ENCODE assay signal across 8 mouse cellular contexts in the genomic region with DNA sequence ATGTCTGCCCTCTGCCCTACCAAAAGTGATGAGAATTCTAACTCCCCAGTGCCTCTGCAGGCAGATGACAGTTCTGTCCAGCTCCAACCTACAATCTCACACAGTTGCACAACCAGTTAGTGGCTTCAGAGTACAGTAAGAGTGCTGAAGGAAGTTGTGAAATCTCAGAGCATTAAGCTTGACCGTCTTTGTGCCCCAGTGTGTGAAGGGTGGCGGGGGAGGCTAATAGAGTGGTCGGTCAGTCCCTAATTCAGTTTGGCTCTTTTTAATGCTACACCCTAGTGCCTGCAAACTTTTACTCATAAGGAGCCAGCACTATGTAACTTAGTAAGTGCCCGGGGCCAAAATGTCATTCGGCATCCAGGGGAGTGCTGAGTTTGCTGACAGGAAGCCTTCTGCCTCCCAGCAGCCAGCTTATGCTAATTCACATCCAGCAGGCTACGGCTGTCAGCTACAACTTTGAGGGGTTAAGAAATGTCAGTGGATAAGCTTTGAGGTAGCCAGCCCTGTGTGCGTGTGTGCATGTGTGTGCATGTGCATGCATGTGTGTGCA. TPM values are rescaled to one million over a fixed set of nuclear protein-coding genes. Genes with fewer than 3 reads are reported as not detected.
DNase-seq lines count a peak whose midpoint lies in the region; ATAC-seq and TF ChIP-seq lines count a peak whose summit lies in the region.

No protein-coding gene starts in this region.

- H3K9me3 ChIP-seq in embryonic facial prominence, embryonic 13.5 days, result no peaks in the 10 kb centered on the region
- H3K9me3 ChIP-seq in hindbrain, embryonic 12.5 days (replicated peaks), result no peaks in the 10 kb centered on the region
- H3K9me3 ChIP-seq in forebrain, embryonic 16.5 days (ENCODE audit: control insufficient read depth, low read length), result no peaks in the 10 kb centered on the region

- TF ChIP-seq CTCF in lung, adult 2 months (IDR thresholded peaks at IDR 0.05; ENCODE audit: insufficient read depth, low read length), result no peak

- peak overlapping the region; percentile 57; the same call in 1 of the 2 replicates for H3K27ac ChIP-seq in embryonic facial prominence, embryonic 13.5 days
- no peak overlapping the region for H3K27ac ChIP-seq in hindbrain, embryonic 12.5 days
- H3K27ac ChIP-seq in forebrain, embryonic 16.5 days (ENCODE audit: low read length), result no peak overlapping the region

- no peak overlapping the region for H3K4me2 ChIP-seq in embryonic facial prominence, embryonic 13.5 days
- H3K4me2 ChIP-seq in hindbrain, embryonic 12.5 days (replicated peaks), result no peak overlapping the region
- no peak overlapping the region for H3K4me2 ChIP-seq in forebrain, embryonic 16.5 days (ENCODE audit: low read length)

- no peaks in the 10 kb centered on the region; the same call in 1 of the 2 replicates for H3K36me3 ChIP-seq in embryonic facial prominence, embryonic 13.5 days
- H3K36me3 ChIP-seq in hindbrain, embryonic 12.5 days, result no peaks in the 10 kb centered on the region
- H3K36me3 ChIP-seq in forebrain, embryonic 16.5 days (ENCODE audit: control insufficient read depth, insufficient read depth), result no peaks in the 10 kb centered on the region

- ATAC-seq in embryonic facial prominence, embryonic 13.5 days (ENCODE audit: insufficient number of reproducible peaks, insufficient read depth, low FRiP score, low TSS enrichment, low read depth), result no peak
- no peak for ATAC-seq in hindbrain, embryonic 12.5 days (ENCODE audit: low FRiP score)
- ATAC-seq in forebrain, embryonic 16.5 days, result no peak
- no peak for ATAC-seq in erythroid progenitor cell, adult 5-6 weeks (replicated peaks; ENCODE audit: low FRiP score, poor library complexity, severe bottlenecking)

- no peak overlapping the region for H3K9ac ChIP-seq in embryonic facial prominence, embryonic 13.5 days
- no peak overlapping the region for H3K9ac ChIP-seq in hindbrain, embryonic 12.5 days
- H3K9ac ChIP-seq in forebrain, embryonic 16.5 days (replicated peaks; ENCODE audit: low read depth, low read length), result no peak overlapping the region

- no peak for TF ChIP-seq POLR2A in lung, adult 2 months (IDR thresholded peaks at IDR 0.05; ENCODE audit: borderline replicate concordance, extremely low read depth, low read depth, low read length)

- 30% methylated on average over 7 of the region's 7 CpGs for WGBS in lung, adult 2 months
- WGBS in embryonic facial prominence, embryonic 13.5 days, result 17% methylated on average over 7 of the region's 7 CpGs
- WGBS in hindbrain, embryonic 12.5 days, result 26% methylated on average over 7 of the region's 7 CpGs
- WGBS in forebrain, embryonic 16.5 days, result 40% methylated on average over 7 of the region's 7 CpGs

- DNase-seq in lung, adult 18-20 months, result peak; percentile 57 to 70
- no peak for DNase-seq in lung, adult 2 months
- DNase-seq in kidney, postnatal 25 days, result peak; percentile 66 to 78
- DNase-seq in monocyte, adult 2 months (ENCODE audit: low read depth in 1 of 2, low spot score in 2 of 2), result peak; percentile 45 to 50

- H3K4me3 ChIP-seq in lung, adult 2 months (replicated peaks; ENCODE audit: extremely low read depth, low read depth, low read length), result no peak overlapping the region
- no peak overlapping the region for H3K4me3 ChIP-seq in embryonic facial prominence, embryonic 13.5 days
- H3K4me3 ChIP-seq in hindbrain, embryonic 12.5 days, result no peak overlapping the region
- no peak overlapping the region for H3K4me3 ChIP-seq in forebrain, embryonic 16.5 days (replicated peaks; ENCODE audit: low read length)

- H3K27me3 ChIP-seq in embryonic facial prominence, embryonic 13.5 days, result no peaks in the 10 kb centered on the region
- no peaks in the 10 kb centered on the region for H3K27me3 ChIP-seq in hindbrain, embryonic 12.5 days
- no peaks in the 10 kb centered on the region for H3K27me3 ChIP-seq in forebrain, embryonic 16.5 days (replicated peaks; ENCODE audit: control insufficient read depth, insufficient read depth, low read length)

- H3K4me1 ChIP-seq in lung, adult 2 months (ENCODE audit: control insufficient read depth, insufficient read depth, low read length), result peaks cover 13% of the 10 kb centered on the region
- peaks cover 26% of the 10 kb centered on the region for H3K4me1 ChIP-seq in embryonic facial prominence, embryonic 13.5 days
- H3K4me1 ChIP-seq in hindbrain, embryonic 12.5 days, result peaks cover 7% of the 10 kb centered on the region
- no peaks in the 10 kb centered on the region; the same call in 1 of the 2 replicates for H3K4me1 ChIP-seq in forebrain, embryonic 16.5 days (replicated peaks; ENCODE audit: control insufficient read depth, insufficient read depth, low read length)

RNA-seq across cellular contexts. Expression of gene Anxa2, which starts 13.5 kb away (rescaled TPM):
- polyA plus RNA-seq in lung, adult 2 months (2012; rRNA removed), result 352 and 457 TPM in 2 replicates
- 1,084 and 1,195 TPM in 2 replicates for polyA plus RNA-seq in embryonic facial prominence, embryonic 13.5 days (2015; fragmentation: Nextera tagmentation; extraction: Ambion mirVana)
- 317 and 331 TPM in 2 replicates for polyA plus RNA-seq in hindbrain, embryonic 12.5 days (2016; fragmentation: Nextera tagmentation; extraction: Ambion mirVana)
- 82.2 and 115 TPM in 2 replicates for polyA plus RNA-seq in forebrain, embryonic 16.5 days (2015; fragmentation: Nextera tagmentation; extraction: Ambion mirVana)
- 40.7 and 70.3 TPM in 2 replicates for total RNA-seq in erythroid progenitor cell, adult 5-6 weeks (2015; ENCODE audit: low replicate concordance)
- total RNA-seq in erythroid progenitor cell, adult 5-6 weeks (2017; ENCODE audit: low replicate concordance), result 17.9 and 34.8 TPM in 2 replicates

RNA-seq across cellular contexts. Expression of gene Ice2, which starts 42.2 kb away (rescaled TPM):
- 1.8 and 2.9 TPM in 2 replicates for polyA plus RNA-seq in lung, adult 2 months (2012; rRNA removed)
- 20.2 and 22.4 TPM in 2 replicates for polyA plus RNA-seq in embryonic facial prominence, embryonic 13.5 days (2015; fragmentation: Nextera tagmentation; extraction: Ambion mirVana)
- 20.5 and 20.9 TPM in 2 replicates for polyA plus RNA-seq in hindbrain, embryonic 12.5 days (2016; fragmentation: Nextera tagmentation; extraction: Ambion mirVana)
- 14.1 and 15.9 TPM in 2 replicates for polyA plus RNA-seq in forebrain, embryonic 16.5 days (2015; fragmentation: Nextera tagmentation; extraction: Ambion mirVana)
- 4.2 and 15.5 TPM in 2 replicates for total RNA-seq in erythroid progenitor cell, adult 5-6 weeks (2015; ENCODE audit: low replicate concordance)
- total RNA-seq in erythroid progenitor cell, adult 5-6 weeks (2017; ENCODE audit: low replicate concordance), result 1.9 and 3.1 TPM in 2 replicates
